8 mouse cellular contexts compared by ENCODE assay signal in genomic region chr2:26915927-26916728, GRCm38 (mm10). TPM values are rescaled to one million over a fixed set of nuclear protein-coding genes. Genes with fewer than 3 reads are reported as not detected.
DNase-seq lines count a peak whose midpoint lies in the region; ATAC-seq lines count a peak whose summit lies in the region.

Gene Surf2 (plus strand): TSS chr2:26916367.
Gene Surf1 (minus strand): TSS chr2:26916530.

- H3K4me3 ChIP-seq in megakaryocyte, embryonic 14.5 days (replicated peaks) = peak within 1 kb of the TSS; percentile 99

- no peaks in the 10 kb centered on the region for H3K9me3 ChIP-seq in megakaryocyte, embryonic 14.5 days

- H3K36me3 ChIP-seq in megakaryocyte, embryonic 14.5 days (replicated peaks; ENCODE audit: low read length) = peaks cover 78% of the 10 kb centered on the region

- peak; percentile 94 for ATAC-seq in inflammation-experienced regulatory T-cells, adult 6 months

- DNase-seq in adipocyte (ENCODE audit: low spot score) = peak; percentile 84
- peak; percentile 86 for DNase-seq in embryo, embryonic 10.5 days (ENCODE audit: low spot score)
- DNase-seq in gastrocnemius, postnatal 14 days = peak; percentile 79
- peak; percentile 74 to 88 for DNase-seq in left cerebral cortex, adult 9 months (ENCODE audit: low spot score in 2 of 2)
- DNase-seq in right cerebral cortex, adult 2 months (ENCODE audit: low spot score in 2 of 2) = peak; percentile 88 to 89
- DNase-seq in urinary bladder, postnatal 10 days (ENCODE audit: low spot score) = peak; percentile 35

- H3K4me1 ChIP-seq in megakaryocyte, embryonic 14.5 days = peaks cover 90% of the 10 kb centered on the region

- intact Hi-C loops in gastrocnemius, postnatal 14 days (cut with DNase I; ENCODE audit: low total_unique reads) = no loop called here

- no peaks in the 10 kb centered on the region for H3K27me3 ChIP-seq in megakaryocyte, embryonic 14.5 days (replicated peaks)

RNA-seq across cellular contexts. Expression of gene Surf2, which starts in this region (rescaled TPM):
- total RNA-seq in gastrocnemius, postnatal 14 days (2021) = 10 to 100 TPM; 15.3 to 17.2 TPM
- 10 to 100 TPM; 31.8 to 57.2 (median 52.2) TPM for polyA plus RNA-seq in inflammation-experienced regulatory T-cells, adult 6 months (2017; shearing (Covaris generic))
- 3.6 and 5.9 TPM in 2 replicates for polyA plus RNA-seq in megakaryocyte, embryonic 14.5 days (2012; ENCODE audit: insufficient read depth, low replicate concordance)

RNA-seq across cellular contexts. Expression of gene Surf1, which starts in this region (rescaled TPM):
- 10 to 100 TPM; 35.0 to 37.8 TPM for total RNA-seq in gastrocnemius, postnatal 14 days (2021)
- polyA plus RNA-seq in inflammation-experienced regulatory T-cells, adult 6 months (2017; shearing (Covaris generic)) = 100 to 1,000 TPM; 110 to 139 (median 122) TPM
- polyA plus RNA-seq in megakaryocyte, embryonic 14.5 days (2012; ENCODE audit: insufficient read depth, low replicate concordance) = 14.4 and 22.6 TPM in 2 replicates

Comparison
In these comparisons a context has a peak if more than half of its experiments do, and no peak if none do; other contexts are left out.
1. Peak in every context shown above with its lines: DNase-seq, ATAC-seq and H3K4me3 ChIP-seq.
2. DNase-seq: peak in every context shown above with its lines; median percentile 88 in right cerebral cortex, adult 2 months; 86 in embryo, embryonic 10.5 days; 84 in adipocyte; 81 in left cerebral cortex, adult 9 months; 79 in gastrocnemius, postnatal 14 days; 35 in urinary bladder, postnatal 10 days.